Mouse (Mus musculus): Measurements from ENCODE around the gene 4933409G03Rik. TPM values are rescaled to one million over a fixed set of nuclear protein-coding genes. Genes with fewer than 3 reads are reported as not detected.

Gene 4933409G03Rik
- polyA plus RNA-seq, 1 experiment from 2014 or later: not detected

Other genes with a start within 250 kb of the 4933409G03Rik start
- 8.6 and 9.4 TPM in 2 replicates for gene Stk39, start 110.1 kb upstream of the 4933409G03Rik start, polyA plus RNA-seq (2015; fragmentation: Nextera tagmentation; extraction: Ambion mirVana)
- gene 4932414N04Rik, start 74.1 kb downstream of the 4933409G03Rik start, polyA plus RNA-seq (2015; fragmentation: Nextera tagmentation; extraction: Ambion mirVana): not detected in 2 replicates

All from stomach, embryonic 16.5 days (tissue).